Mouse (Mus musculus): Measurements from ENCODE around the gene Wdr90. TPM values are rescaled to one million over a fixed set of nuclear protein-coding genes. Genes with fewer than 3 reads are reported as not detected.

Gene Wdr90
- total RNA-seq, 4 experiments from 2014 or later, result 1.4 to 2.1 (median 1.6) TPM

- no peak for DNase-seq (ENCODE audit: low spot score)
Measured at GRCm38 (mm10) chr17:25843636-25844395, 17.5 kb downstream of the Wdr90 start.

GRCm38 (mm10) chr17:25843122-25843521 is 18.2 kb downstream of the Wdr90 start:
- no peak for DNase-seq (ENCODE audit: low spot score)

DNA sequence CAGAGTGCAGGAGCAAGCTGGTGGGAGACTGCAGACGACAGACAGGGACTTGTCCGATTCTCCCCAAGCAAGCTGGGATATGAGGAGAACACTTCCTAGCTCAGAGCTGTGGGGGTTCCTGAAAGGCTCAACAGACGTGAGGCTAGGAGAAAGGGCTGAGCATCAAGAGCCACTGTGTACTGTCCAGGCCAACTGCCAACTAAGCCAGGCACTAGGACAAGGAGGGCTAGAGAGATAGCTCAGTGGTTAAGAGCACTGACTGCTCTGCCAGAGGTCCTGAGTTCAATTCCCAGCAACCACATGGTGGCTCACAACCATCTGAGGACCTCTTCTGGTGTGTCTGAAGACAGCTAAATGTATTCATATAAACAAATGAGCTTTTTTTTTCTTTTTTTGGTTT is 18.8 kb downstream of the Wdr90 start:
- DNase-seq (ENCODE audit: low spot score), result no peak

- no peak for DNase-seq (ENCODE audit: low spot score)
Measured at GRCm38 (mm10) chr17:25841117-25841880, 20.0 kb downstream of the Wdr90 start, which contains the start of gene Gm20683. Gene Gm20683 (minus strand): TSS chr17:25841763.

GRCm38 (mm10) chr17:25840519-25840918 is 20.8 kb downstream of the Wdr90 start:
- no peak for DNase-seq (ENCODE audit: low spot score)

GRCm38 (mm10) chr17:25839455-25840235 is 21.7 kb downstream of the Wdr90 start:
- no peak for DNase-seq (ENCODE audit: low spot score)

DNA sequence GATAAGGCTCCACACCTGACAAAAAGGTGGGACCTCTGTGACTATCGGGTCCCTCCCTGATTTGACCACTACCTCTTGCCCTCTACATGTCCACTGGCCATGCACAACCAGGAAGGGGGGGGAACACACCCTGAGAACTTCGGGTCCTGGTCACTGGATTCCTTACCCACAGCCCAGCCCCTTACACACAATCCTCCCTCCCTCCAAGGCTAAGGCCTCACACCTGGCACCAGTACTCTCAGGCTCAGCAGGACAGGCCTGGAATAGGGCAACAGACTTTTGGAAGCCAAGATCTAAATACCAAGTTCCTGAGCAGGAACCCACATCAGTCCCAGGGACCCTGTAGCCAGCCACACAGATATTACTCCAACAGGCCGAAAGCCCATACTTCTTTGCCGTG is 22.4 kb downstream of the Wdr90 start:
- DNase-seq (ENCODE audit: low spot score), result no peak

DNA sequence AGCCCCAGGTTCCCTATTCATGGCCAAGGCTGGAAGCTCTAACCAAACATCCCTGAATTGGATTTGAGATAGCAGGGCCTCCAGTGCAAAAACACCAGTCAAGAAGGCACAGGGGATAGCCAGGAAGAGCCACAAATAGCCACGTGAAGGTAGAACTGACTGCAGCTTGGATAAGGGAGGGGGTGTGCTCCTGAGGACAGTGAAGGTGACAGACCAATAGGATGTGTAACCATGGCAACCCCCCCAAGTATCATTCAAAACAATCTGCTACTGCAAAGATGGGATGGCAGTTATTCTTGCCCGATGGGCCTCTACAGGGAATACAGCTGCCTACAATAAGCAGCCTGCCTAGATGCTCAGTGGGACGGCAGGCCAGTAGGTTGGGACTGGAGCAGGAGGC is 23.8 kb downstream of the Wdr90 start:
- DNase-seq (ENCODE audit: low spot score), result no peak

DNA sequence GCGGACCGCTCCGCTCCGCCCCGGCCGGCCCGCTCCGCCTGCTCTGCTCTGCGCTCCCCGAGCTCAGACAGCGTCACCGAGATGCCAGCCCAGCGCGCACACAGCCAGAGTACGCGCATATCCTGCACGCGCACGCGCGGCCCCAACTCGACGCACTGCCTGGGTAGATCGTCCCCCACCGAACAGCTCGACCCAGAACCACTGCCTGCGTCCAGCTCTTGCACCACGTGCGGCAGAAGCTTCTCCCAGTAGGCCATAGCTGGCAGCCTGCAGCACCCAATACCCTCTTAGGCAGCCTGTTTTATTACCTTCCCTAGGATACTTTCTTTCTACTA is 24.3 kb downstream of the Wdr90 start, which contains the start of gene Rhbdl1:
TSS of gene Rhbdl1 (minus strand) at position 220 of the 335 bp plus-strand sequence.
- DNase-seq (ENCODE audit: low spot score), result no peak

DNA sequence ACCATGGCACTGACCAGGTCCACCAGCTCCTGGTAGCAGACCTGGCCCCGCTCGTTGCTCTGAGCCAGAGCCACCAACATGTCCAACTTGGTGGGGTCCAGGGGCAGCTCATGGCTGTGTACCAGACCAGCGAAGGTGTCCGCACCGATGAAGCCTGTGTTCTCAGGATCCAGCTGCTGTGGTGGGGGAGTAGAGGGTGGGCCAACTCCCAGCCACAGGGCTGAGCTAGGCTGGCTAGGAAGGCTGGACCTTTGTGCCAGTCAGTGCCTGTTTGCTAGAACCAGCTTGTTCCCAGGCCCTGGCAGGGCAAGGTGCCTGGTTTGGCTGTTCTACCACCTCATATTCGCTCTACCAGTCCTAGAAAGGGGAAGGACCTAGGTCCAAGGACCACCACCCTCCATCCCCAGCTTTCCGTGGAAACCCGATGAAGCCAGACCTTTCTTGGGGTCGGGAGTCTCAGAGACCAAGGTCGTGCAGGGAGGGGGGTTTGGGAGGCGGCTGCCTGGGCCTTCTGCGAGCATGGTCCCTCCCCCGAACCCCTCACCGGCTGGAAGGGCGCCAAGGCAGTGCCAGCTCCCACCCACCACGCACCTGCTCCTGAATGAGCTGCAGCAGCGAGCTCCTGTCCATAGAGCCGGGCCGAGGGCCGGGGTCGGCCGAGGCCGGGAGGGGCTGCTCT is 24.8 kb downstream of the Wdr90 start:
- DNase-seq (ENCODE audit: low spot score), result no peak

- DNase-seq (ENCODE audit: low spot score), result no peak
Measured at GRCm38 (mm10) chr17:25835816-25836215, 25.5 kb downstream of the Wdr90 start.

DNA sequence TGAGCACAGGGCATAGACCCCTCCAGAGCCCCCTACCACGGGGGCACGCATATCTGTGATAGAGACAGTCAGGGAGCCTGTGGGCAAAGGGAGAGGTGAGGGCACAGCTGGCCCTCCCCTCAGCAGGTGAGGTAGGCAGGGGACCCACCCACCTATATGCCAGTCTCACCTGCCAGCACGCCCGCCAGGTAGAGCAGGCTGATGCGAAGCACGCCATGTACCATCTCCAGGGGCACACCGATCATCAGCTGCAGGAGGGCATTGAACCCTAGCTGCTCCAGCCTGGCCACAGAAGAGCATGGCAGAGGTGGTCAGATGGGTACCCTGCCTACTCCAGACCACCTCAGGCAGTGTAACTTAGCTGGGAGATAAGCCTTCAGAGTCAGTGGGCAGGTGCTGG is 26.0 kb downstream of the Wdr90 start:
- no peak for DNase-seq (ENCODE audit: low spot score)

- DNase-seq (ENCODE audit: low spot score), result no peak
Measured at GRCm38 (mm10) chr17:25834595-25835222, 26.6 kb downstream of the Wdr90 start.

DNA sequence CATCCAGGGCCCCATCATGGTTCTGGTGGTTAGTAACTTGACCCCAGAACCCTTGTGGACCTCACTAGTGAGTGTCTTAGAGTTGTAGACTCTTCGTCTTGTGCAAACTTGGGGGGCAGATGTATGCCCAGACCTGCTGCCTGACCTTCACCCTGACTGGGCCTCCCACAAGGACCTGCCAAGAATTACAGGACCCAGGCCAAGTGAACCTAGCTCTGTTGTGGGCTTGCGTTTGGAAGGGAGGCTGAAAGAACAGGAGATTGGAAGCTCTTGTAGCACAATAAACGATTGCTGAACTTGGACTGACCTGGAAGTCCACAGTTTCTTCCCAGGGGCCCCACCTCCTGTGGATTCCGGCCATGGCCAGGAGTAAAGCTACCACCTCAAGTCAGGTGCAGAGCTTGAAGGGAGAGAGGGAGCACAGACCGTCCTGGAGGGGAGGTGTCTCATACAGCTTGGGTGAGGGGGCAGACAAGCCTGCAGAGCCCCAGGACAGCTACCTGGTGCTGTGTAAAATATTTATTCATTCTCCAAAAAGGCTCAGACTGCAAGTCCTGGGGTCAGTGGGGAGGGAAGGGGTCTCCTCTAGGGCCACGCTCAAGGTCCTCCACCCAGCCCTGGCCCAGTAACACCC is 27.2 kb downstream of the Wdr90 start:
- DNase-seq (ENCODE audit: low spot score), result no peak

DNA sequence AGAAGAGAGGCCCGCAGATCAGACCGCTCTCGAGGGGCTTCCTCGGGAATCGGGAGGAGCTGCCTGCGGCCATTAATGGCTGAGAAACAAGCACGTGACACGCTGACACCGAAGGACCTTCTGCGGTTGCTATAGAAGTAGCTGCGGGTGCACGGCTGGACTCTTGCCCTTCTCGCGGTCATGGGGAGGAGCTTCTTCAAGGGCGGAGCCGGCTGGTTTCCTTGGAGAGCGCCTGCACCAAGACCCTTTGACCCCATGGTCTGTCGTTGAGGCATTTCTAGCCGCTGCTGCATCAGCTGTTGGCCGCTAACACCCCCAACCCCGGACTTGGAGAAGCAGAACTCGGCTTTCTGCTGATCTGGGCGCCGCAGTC is 28.0 kb downstream of the Wdr90 start, which contains the start of gene Stub1:
TSS of gene Stub1 (minus strand) at position 114 of the 373 bp plus-strand sequence.
- DNase-seq (ENCODE audit: low spot score), result peak; percentile 92

- DNase-seq (ENCODE audit: low spot score), result peak; percentile 99
Measured at GRCm38 (mm10) chr17:25832436-25833290, 28.6 kb downstream of the Wdr90 start.

GRCm38 (mm10) chr17:25831451-25832281 is 29.6 kb downstream of the Wdr90 start:
- no peak for DNase-seq (ENCODE audit: low spot score)

- no peak for DNase-seq (ENCODE audit: low spot score)
Measured at GRCm38 (mm10) chr17:25830806-25831431, 30.4 kb downstream of the Wdr90 start.

Data from heart, adult 8-10 months (tissue).